Mouse (Mus musculus) heart, embryonic 13.5 days (tissue): Measurements from ENCODE around the gene Tat. TPM values are rescaled to one million over a fixed set of nuclear protein-coding genes. Genes with fewer than 3 reads are reported as not detected.
"Not testable (repeated sequence)": the region's sequence is repeated elsewhere in the genome, so short reads cannot be mapped to it uniquely, and the experiment has no call there.

Experiments used
- ATAC-seq: fragments of 200-750 bp; cut with Nextera tagmentation; 2 replicates; pipeline ENCODE4 v1.8.0; 2017; ENCODE audit warnings: moderate TSS enrichment; ENCODE audit not compliant: insufficient number of reproducible peaks, low FRiP score, low TSS enrichment; ENCODE audit errors: extremely low read depth
- H3K27ac ChIP-seq: fragments of 300-500 bp; sonication (generic); replicated peaks from 2 replicates; pipeline ENCODE4 v1.5.1; 2015; ENCODE audit warnings: moderate library complexity, mild to moderate bottlenecking, inconsistent platforms
- H3K27me3 ChIP-seq: fragments of 300-500 bp; sonication (generic); replicated peaks from 2 replicates; pipeline ENCODE4 v1.6.1; 2015; ENCODE audit warnings: mild to moderate bottlenecking, inconsistent platforms
- H3K36me3 ChIP-seq: fragments of 300-500 bp; sonication (generic); 2 replicates; pipeline ENCODE4 v1.6.1; 2015; ENCODE audit warnings: mild to moderate bottlenecking, inconsistent platforms
- H3K4me1 ChIP-seq: fragments of 300-500 bp; sonication (generic); 2 replicates; pipeline ENCODE4 v1.6.1; 2015; ENCODE audit warnings: inconsistent platforms
- H3K4me2 ChIP-seq: fragments of 300-500 bp; sonication (generic); 2 replicates; pipeline ENCODE4 v1.6.1; 2015; ENCODE audit warnings: inconsistent platforms, mild to moderate bottlenecking, moderate library complexity
- H3K4me3 ChIP-seq: fragments of 300-500 bp; sonication (generic); 2 replicates; pipeline ENCODE4 v1.5.1; 2015; ENCODE audit warnings: moderate library complexity, mild to moderate bottlenecking, inconsistent platforms
- H3K9ac ChIP-seq: fragments of 300-500 bp; sonication (generic); 2 replicates; pipeline ENCODE4 v1.6.1; 2015; ENCODE audit warnings: inconsistent platforms, mild to moderate bottlenecking, moderate library complexity
- H3K9me3 ChIP-seq: fragments of 300-500 bp; sonication (generic); 2 replicates; pipeline ENCODE4 v1.6.1; 2016; ENCODE audit warnings: inconsistent platforms
- WGBS: fragments of 180-500 bp; shearing (Covaris S2); methylation state at CpG from one replicate; pipeline ENCODE4 v1.1.7; 2015; ENCODE audit warnings: mixed read lengths; 5-methylcytosine and 5-hydroxymethylcytosine counted together
- polyA plus RNA-seq: library from polyadenylated mRNA; unstranded; fragments of >200 nt; fragmentation: Nextera tagmentation; extraction: Ambion mirVana; gene quantifications from 2 replicates; pipeline ENCODE4 v1.2.1, GENCODE M21; 2015

Tat gene
- polyA plus RNA-seq, 1 experiment from 2014 or later = 0.27 TPM

GRCm38 (mm10) chr8:110008228-110008994, 18.2 kb downstream of the Tat start:
- H3K36me3 ChIP-seq = no peaks in the 10 kb centered on the region
- H3K4me1 ChIP-seq = no peaks in the 10 kb centered on the region
- ATAC-seq = no peak
- H3K27me3 ChIP-seq = no peaks in the 10 kb centered on the region
- no peak overlapping the region for H3K4me3 ChIP-seq
- H3K9ac ChIP-seq = no peak overlapping the region
- H3K9me3 ChIP-seq = no peaks in the 10 kb centered on the region
- 69% methylated on average over 26 of the region's 26 CpGs for WGBS
- H3K27ac ChIP-seq = no peak overlapping the region
- H3K4me2 ChIP-seq = no peak overlapping the region

GRCm38 (mm10) chr8:110008995-110009446, 18.8 kb downstream of the Tat start:
- no peaks in the 10 kb centered on the region for H3K4me1 ChIP-seq
- H3K36me3 ChIP-seq = no peaks in the 10 kb centered on the region
- no peak for ATAC-seq
- no peak overlapping the region for H3K9ac ChIP-seq
- 56% methylated on average over 8 of the region's 8 CpGs for WGBS
- H3K27me3 ChIP-seq = no peaks in the 10 kb centered on the region
- H3K4me2 ChIP-seq = no peak overlapping the region
- no peak overlapping the region for H3K27ac ChIP-seq
- no peaks in the 10 kb centered on the region for H3K9me3 ChIP-seq
- H3K4me3 ChIP-seq = no peak overlapping the region

GRCm38 (mm10) chr8:110010868-110011267, 20.6 kb downstream of the Tat start:
- no peaks in the 10 kb centered on the region for H3K4me1 ChIP-seq
- ATAC-seq = no peak
- H3K4me2 ChIP-seq = no peak overlapping the region
- WGBS = 26% methylated on average over 5 of the region's 5 CpGs
- no peaks in the 10 kb centered on the region for H3K27me3 ChIP-seq
- no peaks in the 10 kb centered on the region for H3K9me3 ChIP-seq
- H3K36me3 ChIP-seq = no peaks in the 10 kb centered on the region
- no peak overlapping the region for H3K27ac ChIP-seq
- no peak overlapping the region for H3K9ac ChIP-seq
- no peak overlapping the region for H3K4me3 ChIP-seq

GRCm38 (mm10) chr8:110022081-110022480, 31.8 kb downstream of the Tat start:
- Histone ChIP-seq H3K36me3 (no peaks in the 10 kb centered on the region), H3K27me3 (no peaks in the 10 kb centered on the region), H3K9ac (no peak overlapping the region), H3K27ac (no peak overlapping the region), H3K4me2 (no peak overlapping the region), H3K9me3 (no peaks in the 10 kb centered on the region), H3K4me1 (no peaks in the 10 kb centered on the region), H3K4me3 (no peak overlapping the region)
- no peak for ATAC-seq
- 54% methylated on average over 6 of the region's 6 CpGs for WGBS

- WGBS = 85% methylated on average over 10 of the region's 10 CpGs
- Histone ChIP-seq H3K9ac (no peak overlapping the region), H3K27ac (no peak overlapping the region), H3K36me3 (no peaks in the 10 kb centered on the region), H3K27me3 (no peaks in the 10 kb centered on the region), H3K4me2 (no peak overlapping the region), H3K4me1 (no peaks in the 10 kb centered on the region), H3K9me3 (no peaks in the 10 kb centered on the region), H3K4me3 (no peak overlapping the region)
- ATAC-seq = no peak
Observed at GRCm38 (mm10) chr8:110022768-110023344, 32.6 kb downstream of the Tat start.

GRCm38 (mm10) chr8:110033771-110034170, 43.5 kb downstream of the Tat start:
- Histone ChIP-seq H3K27ac (peak overlapping the region; percentile 57), H3K4me1 (peaks cover 29% of the 10 kb centered on the region)
- not testable (repeated sequence) for H3K27me3 ChIP-seq, H3K9ac ChIP-seq, H3K4me3 ChIP-seq, H3K9me3 ChIP-seq, ATAC-seq, H3K4me2 ChIP-seq, H3K36me3 ChIP-seq
- 18% methylated on average over 8 of the region's 8 CpGs for WGBS

- 28% methylated on average over 4 of the region's 4 CpGs for WGBS
- no peak overlapping the region for H3K9ac ChIP-seq
- no peaks in the 10 kb centered on the region for H3K36me3 ChIP-seq
- H3K4me1 ChIP-seq = peaks cover 29% of the 10 kb centered on the region
- H3K4me3 ChIP-seq = no peak overlapping the region
- H3K27ac ChIP-seq = peak overlapping the region; percentile 57
- H3K9me3 ChIP-seq = no peaks in the 10 kb centered on the region
- H3K4me2 ChIP-seq = no peak overlapping the region
- H3K27me3 ChIP-seq = no peaks in the 10 kb centered on the region
- no peak for ATAC-seq
Observed at GRCm38 (mm10) chr8:110034331-110034730, 44.1 kb downstream of the Tat start.

- H3K4me3 ChIP-seq = no peak overlapping the region
- ATAC-seq = no peak
- H3K36me3 ChIP-seq = no peaks in the 10 kb centered on the region
- 62% methylated on average over 2 of the region's 2 CpGs for WGBS
- no peaks in the 10 kb centered on the region for H3K27me3 ChIP-seq
- H3K27ac ChIP-seq = no peak overlapping the region
- no peak overlapping the region for H3K4me2 ChIP-seq
- H3K9me3 ChIP-seq = no peaks in the 10 kb centered on the region
- peaks cover 29% of the 10 kb centered on the region for H3K4me1 ChIP-seq
- 0 out of 2 replicates have a peak overlapping the region, but pooled peaks have one; percentile 44 for H3K9ac ChIP-seq
Observed at GRCm38 (mm10) chr8:110036156-110036555, 45.9 kb downstream of the Tat start.

GRCm38 (mm10) chr8:110039216-110039615, 49.0 kb downstream of the Tat start:
- Histone ChIP-seq H3K9me3 (no peaks in the 10 kb centered on the region), H3K4me2 (no peak overlapping the region), H3K4me3 (no peak overlapping the region), H3K36me3 (no peaks in the 10 kb centered on the region), H3K27me3 (no peaks in the 10 kb centered on the region), H3K9ac (no peak overlapping the region), H3K4me1 (peaks cover 22% of the 10 kb centered on the region), H3K27ac (no peak overlapping the region)
- 43% methylated on average over 7 of the region's 7 CpGs for WGBS
- no peak for ATAC-seq

- WGBS = 75% methylated on average over 5 of the region's 5 CpGs
- no peaks in the 10 kb centered on the region for H3K27me3 ChIP-seq
- no peak within 1 kb of the TSS for H3K4me2 ChIP-seq
- no peak for ATAC-seq
- no peaks in the 10 kb centered on the region for H3K9me3 ChIP-seq
- H3K27ac ChIP-seq = no peak within 1 kb of the TSS
- H3K4me1 ChIP-seq = peaks cover 17% of the 10 kb centered on the region
- no peaks in the 10 kb centered on the region for H3K36me3 ChIP-seq
- H3K9ac ChIP-seq = no peak within 1 kb of the TSS
- no peak within 1 kb of the TSS for H3K4me3 ChIP-seq
Observed at GRCm38 (mm10) chr8:110039659-110040058, 49.4 kb downstream of the Tat start, which contains the start of gene Chst4. TSS of gene Chst4 (minus strand) at chr8:110039740.

- no peaks in the 10 kb centered on the region for H3K27me3 ChIP-seq
- no peak for ATAC-seq
- WGBS = 50% methylated on average over 4 of the region's 4 CpGs
- peaks cover 15% of the 10 kb centered on the region for H3K4me1 ChIP-seq
- H3K9ac ChIP-seq = no peak overlapping the region
- no peaks in the 10 kb centered on the region for H3K9me3 ChIP-seq
- H3K36me3 ChIP-seq = no peaks in the 10 kb centered on the region
- no peak overlapping the region for H3K4me2 ChIP-seq
- H3K27ac ChIP-seq = no peak overlapping the region
- no peak overlapping the region for H3K4me3 ChIP-seq
Observed at GRCm38 (mm10) chr8:110040509-110040908, 50.3 kb downstream of the Tat start.
